Mouse (Mus musculus) MEL (cell line): ENCODE results near the gene Mup3.
"Not testable (repeated sequence)": the region's sequence is repeated elsewhere in the genome, so short reads cannot be mapped to it uniquely, and the experiment has no call there.

ENCODE experiments used
- CHD1 ChIP-seq: IDR thresholded peaks from 2 replicates; pipeline ENCODE4 v1.6.1; 2012; ENCODE audit warnings: low read depth, mild to moderate bottlenecking, inconsistent platforms, low read length, improper control_type of control experiment
- CTCF ChIP-seq, 3 experiments: IDR thresholded peaks in 2 of 3; conservative IDR thresholded peaks in 1 of 3; 2 replicates each; pipeline ENCODE4 v1.5.1; 2011 to 2012; ENCODE audit warnings: low read length in 3 of 3, low read depth in 2 of 3, mild to moderate bottlenecking in 2 of 3, improper control_type of control experiment in 1 of 3, inconsistent platforms in 1 of 3, mixed read lengths in 1 of 3, moderate library complexity in 1 of 3; ENCODE audit not compliant: control insufficient read depth in 1 of 3, insufficient read depth in 1 of 3, poor library complexity in 1 of 3, severe bottlenecking in 1 of 3
- E2F4 ChIP-seq: IDR thresholded peaks from 2 replicates; pipeline ENCODE4 v1.6.1; 2011; ENCODE audit warnings: low read depth, low read length, improper control_type of control experiment, borderline replicate concordance
- POLR2A ChIP-seq, 2 experiments: IDR thresholded peaks; 2 replicates each; pipeline ENCODE4 v1.6.1; 2011 to 2012; ENCODE audit warnings: low read length in 2 of 2, mild to moderate bottlenecking in 2 of 2, control low read depth in 1 of 2, improper control_type of control experiment in 1 of 2, low read depth in 1 of 2, moderate library complexity in 1 of 2; ENCODE audit not compliant: control insufficient read depth in 1 of 2, insufficient read depth in 1 of 2, poor library complexity in 1 of 2
- ZKSCAN1 ChIP-seq: IDR thresholded peaks from 2 replicates; pipeline ENCODE4 v1.6.1; 2012; ENCODE audit warnings: low read depth, mild to moderate bottlenecking, inconsistent platforms, low read length, improper control_type of control experiment, moderate library complexity
- ZMIZ1 ChIP-seq: IDR thresholded peaks from 2 replicates; pipeline ENCODE4 v1.6.1; 2012; ENCODE audit warnings: low read depth, mild to moderate bottlenecking, inconsistent platforms, low read length, improper control_type of control experiment, moderate library complexity
- ZNF384 ChIP-seq: IDR thresholded peaks from 2 replicates; pipeline ENCODE4 v1.6.1; 2012; ENCODE audit warnings: low read depth, mild to moderate bottlenecking, inconsistent platforms, low read length, improper control_type of control experiment

DNA sequence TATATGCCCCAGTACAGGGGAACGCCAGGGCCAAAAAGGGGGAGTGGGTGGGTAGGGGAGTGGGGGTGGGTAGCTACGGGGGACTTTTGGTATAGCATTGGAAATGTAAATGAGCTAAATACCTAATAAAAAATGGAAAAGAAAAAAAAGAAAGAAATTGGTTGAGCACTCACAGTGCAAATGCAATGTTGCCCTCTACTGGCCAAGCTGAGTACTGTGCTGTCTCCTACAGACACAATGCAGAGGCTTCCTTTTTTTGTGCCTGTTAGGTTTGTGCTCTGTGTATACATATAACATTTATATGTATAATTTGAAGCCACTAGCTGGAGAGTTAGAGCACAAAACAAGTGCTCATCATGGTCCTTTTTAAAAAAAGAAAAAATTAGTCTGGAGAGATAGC lies 16.2 kb upstream of the Mup3 start:
- peak; percentile 53 to 62 (median 55) for TF ChIP-seq CTCF (IDR thresholded peaks at IDR 0.05 in 2 of 3, conservative IDR thresholded peaks at IDR 0.05 in 1 of 3; ENCODE audit: control insufficient read depth in 1 of 3, insufficient read depth in 1 of 3, low read depth in 2 of 3, low read length in 3 of 3, poor library complexity in 1 of 3, severe bottlenecking in 1 of 3)
- TF ChIP-seq POLR2A (IDR thresholded peaks at IDR 0.05; ENCODE audit: control insufficient read depth in 1 of 2, insufficient read depth in 1 of 2, low read depth in 1 of 2, low read length in 2 of 2, poor library complexity in 1 of 2); E2F4; CHD1; ZMIZ1; ZKSCAN1; ZNF384: not testable (repeated sequence)
